Mouse (Mus musculus): ENCODE measurements around the gene Irf4.

Gene Irf4

DNA sequence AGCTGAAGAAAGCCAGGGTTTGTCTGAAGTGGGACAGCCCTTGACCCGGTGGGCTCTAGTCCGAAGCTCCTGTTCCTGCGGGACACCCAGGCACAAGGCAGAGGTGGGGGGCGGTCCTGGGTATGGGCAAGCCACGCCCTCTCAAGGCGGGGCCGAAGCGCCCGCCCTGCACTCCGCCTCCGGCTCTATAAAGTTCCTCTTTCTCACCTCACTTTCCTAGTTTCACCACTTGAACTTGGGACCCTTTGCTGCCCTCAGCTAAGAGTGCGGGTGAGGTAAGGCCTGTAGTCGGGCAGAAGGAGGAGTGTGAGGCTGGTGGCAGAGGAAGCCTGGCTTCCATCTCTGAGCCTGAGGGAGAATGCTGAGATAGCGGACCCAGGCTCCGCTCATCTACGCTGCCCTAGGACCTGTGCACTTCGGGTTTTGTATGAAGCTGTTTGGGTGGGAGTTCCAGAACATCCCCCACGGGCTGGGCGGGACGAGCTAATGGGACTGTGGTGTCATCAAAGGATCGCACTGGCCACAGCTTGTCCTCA lies at the start of gene Irf4:
Gene Irf4 (plus strand): TSS at position 206 of the 536 bp plus-strand sequence.
- no peak for DNase-seq (ENCODE audit: low read depth, low spot score)

DNA sequence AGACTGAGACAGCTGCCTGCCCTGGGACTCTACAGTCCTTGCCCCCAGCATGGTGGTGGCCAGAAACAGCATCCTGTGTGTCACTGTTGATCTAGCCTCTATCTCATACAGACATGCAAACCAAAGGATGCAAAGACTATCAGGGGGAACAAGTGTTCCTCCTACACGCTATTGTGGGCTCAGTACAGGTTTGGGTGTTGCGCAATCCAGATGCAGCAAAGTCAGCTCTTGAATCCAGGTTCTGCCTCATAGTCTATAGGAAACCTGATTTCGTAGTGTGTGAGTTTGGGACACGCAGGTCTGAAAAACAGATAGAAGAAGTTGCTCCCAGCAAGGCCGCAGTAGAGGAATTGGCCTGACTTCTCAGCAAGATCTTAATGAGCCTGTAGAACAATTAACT lies 46.3 kb upstream of the Irf4 start:
- DNase-seq (ENCODE audit: low read depth, low spot score), result no peak

DNA sequence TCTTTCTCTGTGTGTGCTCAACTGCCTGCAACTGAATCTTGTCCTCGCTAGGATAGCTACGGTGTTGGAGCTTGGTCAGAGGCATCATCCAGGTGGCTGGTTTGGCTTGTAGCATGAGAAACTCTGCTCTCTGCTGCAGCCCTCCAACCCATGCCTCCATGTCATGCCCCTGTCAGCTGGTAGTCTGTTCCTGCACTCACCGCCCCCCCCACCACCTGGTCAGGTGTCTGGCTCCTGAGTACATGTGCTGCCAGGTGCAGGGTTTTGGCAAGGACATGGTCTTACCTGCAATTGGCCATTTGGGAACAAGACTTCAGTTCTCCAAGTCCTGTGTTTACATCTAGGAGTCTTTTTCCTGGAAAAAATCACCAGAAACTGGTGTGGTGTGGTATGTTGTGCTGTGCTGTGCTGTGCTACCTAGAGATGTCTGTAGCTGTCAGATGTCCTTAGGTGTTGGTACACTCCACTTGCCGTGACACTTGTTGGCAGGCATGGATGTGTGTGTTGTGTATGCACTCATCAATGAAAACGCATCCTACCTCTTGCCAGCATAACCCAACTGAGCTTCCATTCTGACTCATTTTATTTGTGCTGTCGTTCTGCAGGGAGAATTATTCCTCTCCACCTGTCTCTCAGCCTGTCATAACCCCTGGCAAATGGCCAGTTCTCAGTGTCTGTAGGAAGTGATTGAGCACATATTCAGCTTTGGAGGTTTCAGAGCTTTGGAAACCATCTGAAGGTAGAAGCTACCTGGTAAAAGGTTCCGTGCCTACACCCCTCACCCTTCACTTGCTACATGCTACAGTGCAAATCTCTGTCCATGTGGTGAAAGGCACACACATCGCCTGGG lies 44.6 kb upstream of the Irf4 start:
- DNase-seq (ENCODE audit: low read depth, low spot score), result no peak

DNA sequence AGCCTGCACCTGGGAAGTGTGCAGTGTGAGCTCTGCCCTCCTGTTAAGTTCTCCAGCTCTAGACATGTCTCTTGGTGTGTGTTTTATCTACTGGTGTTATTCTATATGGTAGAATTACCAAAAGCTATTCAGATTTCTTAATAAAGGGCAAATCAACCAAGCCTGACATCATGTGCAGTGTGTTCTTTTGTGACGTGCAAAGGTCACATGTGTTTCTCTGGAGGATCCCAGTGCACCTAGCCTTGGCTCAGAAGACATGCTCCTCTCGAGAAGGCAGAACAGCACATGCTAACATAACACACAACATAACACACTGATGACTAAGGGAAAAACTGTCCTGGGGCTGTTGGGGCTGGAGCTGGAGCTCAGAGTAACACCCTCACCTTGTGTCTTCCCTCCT lies 38.0 kb upstream of the Irf4 start:
- no peak for DNase-seq (ENCODE audit: low read depth, low spot score)

DNA sequence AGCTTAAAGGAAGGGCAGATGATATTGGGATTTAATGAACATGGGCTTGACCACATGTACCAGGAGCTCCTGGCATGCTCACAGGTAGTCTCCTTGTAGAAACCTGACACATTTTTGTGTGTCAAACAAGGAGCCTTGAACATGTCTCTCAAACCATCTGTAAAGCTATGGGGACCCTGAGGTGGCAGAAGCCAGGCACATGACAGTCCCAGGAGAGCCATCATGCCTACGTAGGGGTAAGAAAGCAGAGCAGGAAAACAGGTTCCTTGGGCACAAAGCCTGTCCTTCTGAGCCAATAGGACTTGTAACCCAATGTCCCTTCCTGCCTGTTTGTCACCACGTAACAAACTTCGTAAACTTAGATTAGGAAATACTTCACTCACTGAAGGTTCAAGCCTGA lies 37.3 kb upstream of the Irf4 start:
- no peak for DNase-seq (ENCODE audit: low read depth, low spot score)

DNA sequence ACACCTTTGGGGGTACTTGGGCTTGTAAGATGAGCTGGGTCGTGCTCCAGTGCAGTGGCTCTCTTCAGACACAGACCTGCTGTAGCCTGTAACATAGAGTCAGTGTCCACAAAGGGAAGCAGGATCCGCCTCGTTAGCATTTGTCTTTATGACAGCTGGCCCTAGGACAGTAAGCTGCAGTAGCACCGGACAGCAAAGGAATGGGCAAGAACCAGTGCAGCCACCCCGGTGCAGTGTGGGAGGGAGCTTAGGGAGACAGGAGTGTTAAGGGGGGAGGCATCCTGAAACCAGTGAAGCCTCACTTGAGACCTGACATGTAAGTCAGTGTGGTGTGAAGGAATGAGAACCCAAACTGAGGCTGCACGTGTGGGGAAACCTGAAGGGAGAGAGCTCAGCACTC lies 36.7 kb upstream of the Irf4 start:
- DNase-seq (ENCODE audit: low read depth, low spot score), result no peak

DNA sequence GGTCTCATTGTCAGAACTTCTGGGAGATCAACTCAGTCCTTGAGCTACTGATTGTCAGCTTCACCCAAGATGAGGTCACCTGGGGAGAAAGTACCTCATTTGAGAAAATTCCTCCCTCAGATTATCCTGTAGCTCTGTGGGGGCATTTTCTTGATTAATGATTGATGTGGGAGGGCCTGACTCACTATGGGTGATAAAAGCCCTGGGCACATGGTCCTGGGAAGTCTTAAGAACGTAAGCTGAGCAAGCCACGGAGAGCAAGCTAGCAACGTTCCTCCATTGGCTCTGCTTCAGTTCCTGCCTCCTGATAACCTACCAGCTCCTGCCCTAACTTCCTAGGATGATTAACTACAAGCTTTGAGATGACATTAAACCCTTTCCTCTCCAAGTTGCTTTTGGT lies 35.4 kb upstream of the Irf4 start:
- no peak for DNase-seq (ENCODE audit: low read depth, low spot score)

DNA sequence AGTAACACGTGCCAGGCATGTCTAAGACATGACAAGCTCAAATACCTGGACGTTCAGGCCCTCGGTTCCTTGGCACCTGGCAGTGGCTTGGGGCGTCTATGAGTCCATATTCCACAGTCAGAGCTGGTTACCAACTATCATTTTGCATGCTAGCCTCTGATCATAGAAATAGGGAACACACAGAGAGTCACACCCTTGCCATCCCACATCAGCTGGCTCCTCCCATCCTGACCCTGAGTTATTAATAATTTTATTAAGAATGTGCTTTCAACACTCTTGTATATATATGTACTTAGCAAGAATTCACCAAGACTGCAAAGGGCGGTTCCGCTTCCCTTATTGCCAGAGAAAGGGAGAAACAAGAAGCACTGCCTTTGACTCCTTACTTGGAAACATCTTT lies 34.5 kb upstream of the Irf4 start:
- no peak for DNase-seq (ENCODE audit: low read depth, low spot score)

DNA sequence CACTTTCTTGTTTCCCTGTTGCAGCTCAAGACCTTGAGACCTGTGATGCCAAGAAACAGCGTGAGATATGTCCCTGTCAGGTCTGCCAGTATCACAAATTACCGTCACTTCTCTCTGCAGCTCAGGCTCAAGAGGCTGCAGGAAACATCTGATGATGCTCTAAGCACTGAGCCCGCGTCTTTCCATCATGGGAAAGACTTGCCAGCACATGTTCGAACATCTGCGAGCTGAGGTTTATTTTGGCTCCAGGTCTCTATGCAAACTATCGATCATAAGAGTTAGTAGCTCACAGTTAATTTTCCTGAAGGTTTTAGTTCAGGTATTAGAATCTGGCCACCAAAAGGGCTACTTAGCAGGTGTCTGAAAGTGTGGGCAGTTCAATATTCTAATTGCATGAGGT lies 34.0 kb upstream of the Irf4 start:
- no peak for DNase-seq (ENCODE audit: low read depth, low spot score)

DNA sequence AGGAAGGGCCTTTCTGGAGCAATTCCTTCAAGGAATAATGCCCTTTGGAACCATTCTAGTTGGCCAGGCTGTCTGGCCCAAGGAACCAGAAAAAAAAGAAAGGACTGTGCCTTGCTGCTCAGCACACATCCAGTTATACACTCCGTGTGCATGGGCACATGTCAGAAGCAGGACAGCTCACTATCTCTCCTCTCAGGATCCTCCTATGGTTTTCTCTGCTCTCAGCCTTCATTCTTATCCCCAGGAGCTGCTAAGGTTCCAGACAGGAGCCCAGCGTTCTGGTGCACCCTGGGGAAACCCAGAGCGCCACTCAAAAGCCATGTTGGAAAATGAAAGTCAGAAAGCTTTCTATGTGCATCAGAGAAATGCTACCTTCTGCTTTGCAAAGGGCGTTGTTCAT lies 33.5 kb upstream of the Irf4 start:
- no peak for DNase-seq (ENCODE audit: low read depth, low spot score)

DNA sequence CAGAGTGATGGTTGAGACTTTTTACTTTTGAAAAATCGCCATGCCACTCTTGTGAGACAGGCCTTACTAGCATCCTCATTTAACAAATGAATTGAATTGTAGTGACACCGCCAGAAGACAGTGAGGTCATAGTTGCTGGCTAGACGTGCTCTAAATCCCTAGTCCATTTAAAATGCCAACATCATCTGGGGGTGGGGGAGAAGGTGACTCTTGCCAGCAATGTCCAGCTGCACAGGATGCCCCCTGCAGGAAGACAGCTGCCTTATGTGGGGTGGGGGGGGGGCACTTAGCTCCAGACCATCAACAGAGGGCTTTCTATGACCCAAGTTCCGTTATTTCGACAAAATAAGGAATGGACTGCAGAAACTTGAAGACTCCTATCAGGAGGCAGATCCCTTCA lies 32.4 kb upstream of the Irf4 start:
- no peak for DNase-seq (ENCODE audit: low read depth, low spot score)

DNA sequence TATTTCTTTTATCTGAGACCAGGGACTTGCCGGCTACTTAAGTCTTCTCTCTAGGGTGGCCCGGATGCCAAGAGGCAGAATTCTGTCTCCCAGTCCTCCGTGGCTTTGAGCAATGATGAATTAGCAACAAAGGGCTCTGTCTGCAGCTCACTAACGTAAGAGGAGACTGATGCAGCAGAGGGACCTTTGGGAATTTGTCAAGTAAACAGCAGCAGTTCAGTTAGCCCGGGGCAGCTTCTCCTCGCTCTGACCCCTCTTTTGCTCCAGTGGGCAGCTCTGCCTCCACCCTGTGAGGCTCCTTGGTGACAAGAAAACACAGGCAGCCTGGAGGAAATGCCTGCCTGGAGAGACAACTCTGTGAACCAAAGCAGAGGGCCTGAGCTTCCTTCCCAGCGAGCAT lies 26.4 kb upstream of the Irf4 start:
- no peak for DNase-seq (ENCODE audit: low read depth, low spot score)

DNA sequence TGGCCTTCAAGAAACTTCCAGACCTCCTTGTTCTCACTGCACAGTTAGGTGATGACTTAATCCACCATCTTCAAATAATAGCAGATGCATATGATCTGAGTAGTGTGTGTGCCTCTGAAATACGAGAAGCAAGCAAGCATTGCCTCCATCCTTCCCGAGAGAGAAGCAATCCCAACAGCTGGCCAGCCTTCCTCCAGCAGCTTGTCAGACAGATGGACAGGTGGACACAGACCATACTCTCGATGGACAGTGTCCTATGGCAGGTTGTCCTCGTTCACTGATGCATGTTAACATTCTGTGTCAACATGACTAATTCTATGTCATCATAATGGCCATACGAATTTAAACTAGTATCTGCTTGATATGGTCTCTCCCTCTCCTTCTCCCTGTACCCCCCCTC lies 25.8 kb upstream of the Irf4 start:
- no peak for DNase-seq (ENCODE audit: low read depth, low spot score)

DNA sequence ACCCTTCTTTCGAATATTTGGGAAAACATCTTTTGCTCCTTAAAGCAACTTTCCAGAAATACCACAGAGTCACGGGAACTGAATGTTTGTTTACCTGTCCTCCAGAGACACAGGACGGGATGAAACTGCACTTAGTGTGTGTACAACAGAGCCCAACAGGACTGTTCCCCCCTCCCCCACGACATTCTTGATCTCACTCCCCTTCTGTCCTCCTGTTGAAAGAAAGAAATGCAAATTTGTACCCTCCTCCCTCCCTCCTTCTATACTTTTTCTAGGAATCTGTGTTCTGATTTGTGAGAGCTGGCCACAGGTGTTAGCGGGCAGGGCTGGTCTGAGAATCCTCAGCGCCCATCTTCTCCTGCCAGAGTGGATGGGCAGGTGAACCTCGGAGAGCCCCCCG lies 25.2 kb upstream of the Irf4 start:
- DNase-seq (ENCODE audit: low read depth, low spot score), result no peak

DNA sequence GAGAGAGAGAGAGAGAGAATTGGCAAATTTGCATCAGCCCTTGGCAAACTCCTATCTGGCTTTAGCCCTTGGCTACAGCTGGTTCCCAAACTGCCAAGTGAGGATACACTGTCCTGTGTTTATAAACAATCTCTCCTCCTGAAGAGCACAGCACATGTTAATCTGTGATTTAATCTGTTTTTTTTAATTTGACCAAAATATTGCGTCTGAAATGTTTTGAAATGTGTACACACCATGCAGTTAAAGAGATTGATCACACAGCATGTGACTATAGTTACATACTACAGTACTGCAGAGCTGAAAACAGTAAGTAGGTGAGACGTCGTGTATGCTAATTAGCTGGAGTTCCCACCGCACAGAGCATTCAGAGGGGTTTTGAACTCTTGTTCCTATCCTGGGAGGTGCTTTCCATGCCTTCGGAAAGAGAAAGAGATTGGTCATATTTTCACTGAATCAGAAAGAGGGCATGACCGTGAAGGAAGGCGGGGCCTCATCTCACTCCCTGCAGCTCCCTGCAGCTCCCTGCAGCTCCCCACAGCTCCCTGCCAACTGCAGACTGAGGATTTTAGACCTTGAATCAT lies 24.2 kb upstream of the Irf4 start:
- DNase-seq (ENCODE audit: low read depth, low spot score), result no peak

DNA sequence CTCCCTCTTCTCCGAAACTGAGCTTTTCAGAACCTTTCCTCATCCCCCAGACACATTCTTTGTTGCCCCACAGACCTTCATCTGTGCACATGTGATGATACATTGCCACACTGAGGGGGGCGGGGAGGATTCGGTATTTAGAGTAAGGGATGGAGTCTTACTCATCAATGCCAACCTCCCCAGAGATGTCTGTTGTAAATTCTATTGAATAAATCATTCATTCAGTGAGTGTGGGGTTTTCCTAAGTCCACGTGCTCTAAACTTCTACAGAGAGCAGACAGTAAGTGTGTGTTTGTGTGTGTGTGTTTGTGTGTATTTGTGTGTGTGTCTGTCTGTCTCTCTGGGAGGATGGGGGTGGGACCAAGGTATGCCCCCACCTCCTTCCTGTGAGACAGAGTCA lies 22.1 kb upstream of the Irf4 start:
- no peak for DNase-seq (ENCODE audit: low read depth, low spot score)

DNA sequence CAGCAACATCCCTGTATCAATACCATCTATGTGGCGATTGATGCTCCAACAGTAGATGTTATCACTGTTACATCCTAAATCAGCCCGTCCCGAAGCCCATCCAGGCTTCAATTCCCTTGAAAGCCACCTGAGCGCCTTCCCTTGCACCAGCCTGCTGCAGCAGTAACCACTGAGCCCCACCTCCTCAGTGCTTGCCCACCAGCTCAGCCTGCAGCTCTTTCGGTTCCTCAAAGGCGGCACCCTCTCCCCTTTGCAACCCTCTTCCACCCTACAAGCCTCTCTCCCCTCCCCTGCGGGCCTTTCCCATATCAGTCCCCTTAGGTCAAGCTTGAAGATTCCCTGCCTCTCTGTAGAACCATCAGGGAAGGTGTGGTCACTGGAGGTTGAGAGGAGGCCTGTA lies 20.9 kb upstream of the Irf4 start:
- DNase-seq (ENCODE audit: low read depth, low spot score), result no peak

DNA sequence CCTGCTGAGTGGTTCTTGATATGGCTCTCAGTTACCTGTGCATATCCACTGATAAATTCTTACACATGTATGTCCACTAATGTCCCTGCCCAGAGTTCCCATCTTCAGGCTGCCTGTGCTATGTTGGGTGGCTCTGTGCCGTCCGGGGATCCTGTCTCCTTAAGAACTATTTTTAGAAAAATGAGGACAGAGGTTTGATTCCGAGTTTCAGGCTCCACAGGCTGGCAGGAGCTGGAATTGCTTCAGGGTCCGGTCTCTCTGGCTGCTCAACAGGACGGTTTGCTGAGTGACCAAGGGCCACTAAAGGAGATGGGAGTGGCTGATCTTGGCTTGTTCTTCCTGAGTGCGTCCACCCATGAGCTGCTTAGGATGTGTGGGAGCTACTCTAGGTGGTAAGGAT lies 19.8 kb upstream of the Irf4 start:
- DNase-seq (ENCODE audit: low read depth, low spot score), result no peak

DNA sequence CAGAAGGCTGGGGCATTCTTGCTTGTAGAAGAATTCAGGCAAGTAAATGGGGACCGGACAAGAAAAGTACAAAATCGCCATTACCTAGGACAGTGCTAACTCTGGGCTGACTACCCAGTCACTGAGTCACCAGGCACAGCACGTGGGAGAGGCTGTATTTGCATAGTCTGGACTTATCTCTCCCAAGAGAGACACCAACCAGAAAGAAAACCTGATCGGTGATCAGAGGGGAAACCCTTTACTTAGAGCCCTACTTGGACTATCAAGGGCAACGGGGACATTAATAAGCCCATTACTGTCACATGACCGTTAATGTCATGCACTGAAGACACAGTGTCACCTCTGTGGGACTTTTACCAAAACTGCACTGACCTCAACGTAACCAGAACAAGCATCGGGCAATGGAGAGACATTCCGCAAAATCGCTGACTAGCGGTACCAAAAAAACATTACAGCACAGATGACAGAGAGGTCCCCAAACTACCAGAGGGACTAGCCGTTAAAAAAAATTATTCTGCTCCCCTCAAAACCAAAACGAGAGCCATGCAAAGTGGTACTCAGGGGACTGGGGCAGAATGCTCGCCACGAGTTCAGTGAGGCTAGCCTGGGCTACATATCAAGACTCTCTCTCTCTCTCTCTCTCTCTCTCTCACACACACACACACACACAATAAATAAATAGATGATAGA lies 18.8 kb upstream of the Irf4 start:
- DNase-seq (ENCODE audit: low read depth, low spot score), result no peak

DNA sequence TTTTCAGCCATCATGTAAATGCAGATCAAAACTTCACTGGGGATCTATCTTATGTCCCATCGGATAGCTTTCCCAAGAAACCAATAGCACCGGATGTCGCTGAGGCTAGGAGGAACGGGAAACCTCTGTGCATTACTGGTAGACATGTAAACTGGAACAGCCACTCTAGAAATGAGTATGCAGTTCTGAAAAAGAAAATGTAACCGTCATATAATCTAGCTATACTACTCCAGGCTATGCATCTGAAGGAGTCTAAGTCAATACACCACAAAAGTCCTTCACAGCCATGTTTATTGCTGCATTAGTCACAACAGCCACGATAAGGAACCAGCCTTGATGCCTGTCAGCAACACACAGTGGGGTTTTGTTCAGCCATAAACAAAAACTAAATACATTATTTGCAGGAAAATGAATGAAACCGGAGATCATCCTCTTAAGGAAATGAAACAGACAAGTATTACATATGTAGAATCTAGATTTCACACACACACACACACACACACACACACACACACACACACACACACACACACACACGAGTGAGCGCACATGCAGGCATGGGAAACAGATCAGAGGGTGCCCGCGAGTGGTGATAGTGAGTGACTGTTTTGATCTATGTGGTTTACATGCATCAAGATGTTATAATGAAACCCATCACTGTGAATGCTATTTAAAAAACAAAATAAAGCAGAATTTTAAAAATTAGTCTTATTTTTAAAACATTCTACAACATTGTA lies 16.1 kb upstream of the Irf4 start:
- no peak for DNase-seq (ENCODE audit: low read depth, low spot score)

DNA sequence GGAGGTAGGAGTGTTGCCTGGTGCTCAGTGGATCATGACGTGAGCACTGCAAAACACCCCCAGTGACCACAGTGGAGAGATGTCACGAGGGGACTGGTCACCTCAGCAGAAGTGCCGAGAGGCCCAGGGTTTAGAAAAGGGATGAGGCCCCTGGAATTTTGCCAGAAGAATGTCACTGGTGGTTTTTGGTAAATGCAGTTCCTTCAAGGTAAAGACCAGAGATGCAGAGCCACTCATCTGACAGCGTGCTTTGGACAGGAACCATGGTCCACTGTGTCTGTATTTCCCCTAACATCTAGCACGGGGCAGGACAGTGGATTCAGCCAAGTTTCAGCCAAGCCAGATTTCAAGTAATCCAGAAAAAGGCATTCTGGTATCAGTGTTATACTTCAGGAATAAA lies 12.3 kb upstream of the Irf4 start:
- DNase-seq (ENCODE audit: low read depth, low spot score), result no peak

DNA sequence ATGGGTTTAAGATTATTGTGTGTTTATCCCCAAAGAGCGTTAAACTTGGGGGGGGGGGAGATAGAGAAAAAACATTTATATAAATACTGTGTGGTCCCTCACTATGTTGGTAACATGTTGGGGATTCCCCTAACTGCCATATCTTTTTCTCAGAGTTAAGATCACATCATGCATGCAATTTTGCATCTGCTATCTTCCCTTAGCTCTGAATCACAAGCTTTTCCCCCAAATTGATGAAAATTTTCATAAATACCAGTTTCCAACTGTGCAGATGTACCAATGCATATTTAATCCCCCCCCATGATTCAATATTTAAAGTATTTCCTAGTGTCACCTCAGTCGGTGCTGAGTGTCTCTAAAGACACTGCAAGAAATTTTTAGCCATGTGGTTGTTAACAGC lies 11.8 kb upstream of the Irf4 start:
- DNase-seq (ENCODE audit: low read depth, low spot score), result no peak

All from forelimb bud, embryonic 11.5 days (tissue).